Mouse (Mus musculus) subcutaneous adipose tissue, adult 2 months (tissue): ENCODE results near the gene Babam1. TPM values are rescaled to one million over a fixed set of nuclear protein-coding genes. Genes with fewer than 3 reads are reported as not detected.

ENCODE experiments used
- polyA plus RNA-seq: library from polyadenylated mRNA; depleted of rRNA; stranded (reverse); fragments of >200 nt; gene quantifications from 2 replicates; pipeline ENCODE4 v1.2.3, GENCODE M21; 2012; ENCODE audit warnings: low replicate concordance; rRNA removed

The Babam1 gene
- polyA plus RNA-seq: 106 and 146 TPM in 2 replicates

GRCm38 (mm10) chr8:71396639-71397305, at the start of gene Babam1:
Babam1 (plus strand) TSS chr8:71396861.

GRCm38 (mm10) chr8:71366771-71367528, 29.7 kb upstream of the Babam1 start, which contains the start of gene Use1:
Use1 (plus strand) TSS chr8:71366848.

GRCm38 (mm10) chr8:71371236-71371848, 25.3 kb upstream of the Babam1 start, which contains the start of gene Ocel1:
Ocel1 (plus strand) TSS chr8:71371298.

GRCm38 (mm10) chr8:71381421-71381970, 15.2 kb upstream of the Babam1 start, which contains the start of gene Nr2f6:
Nr2f6 (minus strand) TSS chr8:71381960.

GRCm38 (mm10) chr8:71395629-71396028, 1.0 kb upstream of the Babam1 start, which contains the start of gene Ushbp1:
Ushbp1 (minus strand) TSS chr8:71395802.

GRCm38 (mm10) chr8:71405401-71406098, 8.9 kb downstream of the Babam1 start, which contains the start of gene Ankle1:
Ankle1 (plus strand) TSS chr8:71406010.

Other genes with a start within 250 kb of the Babam1 start
- 19.0 and 40.2 TPM in 2 replicates for gene Myo9b, start 124.1 kb upstream of the Babam1 start, polyA plus RNA-seq
- 4.6 and 9.8 TPM in 2 replicates for gene Haus8, start 123.9 kb upstream of the Babam1 start, polyA plus RNA-seq
- gene Use1, start 30.0 kb upstream of the Babam1 start, polyA plus RNA-seq: 105 and 142 TPM in 2 replicates
- 11.9 and 19.6 TPM in 2 replicates for gene Ocel1, start 25.6 kb upstream of the Babam1 start, polyA plus RNA-seq
- 68.1 and 206 TPM in 2 replicates for gene Nr2f6, start 14.9 kb upstream of the Babam1 start, polyA plus RNA-seq
- gene Ushbp1, start 1.1 kb upstream of the Babam1 start, polyA plus RNA-seq: 56.1 and 192 TPM in 2 replicates
- 0.79 and 10.8 TPM in 2 replicates for gene Ankle1, start 9.1 kb downstream of the Babam1 start, polyA plus RNA-seq
- 14.1 and 59.1 TPM in 2 replicates for gene Abhd8, start 66.8 kb downstream of the Babam1 start, polyA plus RNA-seq
- gene Mrpl34, start 68.1 kb downstream of the Babam1 start, polyA plus RNA-seq: 81.9 and 83.9 TPM in 2 replicates
- gene Dda1, start 72.3 kb downstream of the Babam1 start, polyA plus RNA-seq: 93.2 and 103 TPM in 2 replicates
- gene Ano8, start 89.1 kb downstream of the Babam1 start, polyA plus RNA-seq: 28.7 and 33.8 TPM in 2 replicates
- 22.1 and 42.5 TPM in 2 replicates for gene Gtpbp3, start 91.2 kb downstream of the Babam1 start, polyA plus RNA-seq
- 129 and 167 TPM in 2 replicates for gene Plvap, start 114.9 kb downstream of the Babam1 start, polyA plus RNA-seq
- 0.40 and 0.95 TPM in 2 replicates for gene Ccdc194, start 128.8 kb downstream of the Babam1 start, polyA plus RNA-seq
- gene Bst2, start 140.6 kb downstream of the Babam1 start, polyA plus RNA-seq: 275 and 658 TPM in 2 replicates
- 76.0 and 183 TPM in 2 replicates for gene Mvb12a, start 146.1 kb downstream of the Babam1 start, polyA plus RNA-seq
- gene Tmem221, start 162.0 kb downstream of the Babam1 start, polyA plus RNA-seq: 0.99 and 11.3 TPM in 2 replicates
- gene Nxnl1, start 169.7 kb downstream of the Babam1 start, polyA plus RNA-seq: 0.68 and 2.1 TPM in 2 replicates
- gene Slc27a1, start 172.0 kb downstream of the Babam1 start, polyA plus RNA-seq: 501 and 576 TPM in 2 replicates
- 133 and 189 TPM in 2 replicates for gene Pgls, start 195.3 kb downstream of the Babam1 start, polyA plus RNA-seq
- gene Fam129c, start 200.8 kb downstream of the Babam1 start, polyA plus RNA-seq: 5.0 and 6.6 TPM in 2 replicates
- gene Colgalt1, start 214.1 kb downstream of the Babam1 start, polyA plus RNA-seq: 132 and 266 TPM in 2 replicates